In the genomic region with DNA sequence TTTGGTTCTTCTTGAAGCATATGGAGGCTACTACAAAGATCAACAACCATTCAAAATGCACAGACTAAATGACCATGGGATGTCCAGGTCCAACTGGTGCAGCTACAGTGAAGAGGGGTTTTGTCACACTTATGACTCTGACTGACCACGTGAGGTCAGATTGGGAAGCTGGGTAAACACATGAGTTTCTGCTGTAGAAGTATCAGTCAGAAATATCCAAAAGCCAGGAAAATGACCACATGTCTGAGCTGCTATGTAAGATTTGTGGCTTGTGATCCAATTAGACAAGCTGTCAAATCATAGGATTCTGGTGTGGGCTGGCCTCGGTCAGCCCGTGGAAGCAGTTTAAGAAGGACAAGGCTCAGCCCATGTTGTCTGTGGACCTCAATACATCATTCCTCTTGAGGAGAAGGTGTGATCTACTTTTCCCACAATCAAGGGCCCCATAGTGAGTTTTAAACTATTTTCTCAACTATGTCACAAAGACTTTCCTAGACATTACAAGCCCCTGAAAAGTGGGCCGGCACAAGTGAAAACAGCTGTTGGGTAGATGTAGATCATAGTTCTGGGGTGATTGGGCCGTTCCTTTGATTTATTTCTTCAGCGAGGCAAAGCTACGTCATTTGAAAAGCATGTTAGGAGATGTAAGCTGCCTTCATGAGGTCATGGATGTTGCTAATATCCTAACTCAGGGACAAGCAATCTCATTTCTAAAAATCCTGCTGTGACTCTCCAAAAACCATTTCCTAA, we compare ENCODE assay signal across 28 mouse cellular contexts. TPM values are rescaled to one million over a fixed set of nuclear protein-coding genes. Genes with fewer than 3 reads are reported as not detected.
DNase-seq lines count a peak whose midpoint lies in the region; ATAC-seq lines count a peak whose summit lies in the region.
"Had no signal": no experiment of that assay in that cellular context is flagged by ENCODE, and none has a peak within 500 bp of the region (broad histone marks: within the 10 kb centered on the region; RNA-seq: fewer than 3 reads in every experiment).

No protein-coding gene starts in this region.

- peak; percentile 14 for DNase-seq in embryonic facial prominence, embryonic 11.5 days (ENCODE audit: low spot score)
- DNase-seq in embryonic facial prominence, embryonic 10.5 days (ENCODE audit: low spot score), result no peak
- DNase-seq in lung, postnatal 10 days, result peak; percentile 13
- no peak for DNase-seq in lung, postnatal 14 days
- no peak for DNase-seq in forebrain, embryonic 14.5 days (ENCODE audit: low spot score)
- DNase-seq: adrenal gland, postnatal 25 days; cerebellum, adult 18-20 months; cerebellum, postnatal 10 days; forebrain, postnatal 0 days; gastrocnemius, postnatal 25 days; heart, adult 11 months; kidney, adult 9 months; kidney, postnatal 25 days; midbrain, embryonic 14.5 days; right cerebral cortex, adult 18-20 months; thymus, adult 2 months; thymus, postnatal 36 days had no signal

- no peaks in the 10 kb centered on the region for H3K4me1 ChIP-seq in embryonic facial prominence, embryonic 11.5 days (ENCODE audit: control insufficient read depth, insufficient read depth, low read length)
- no peaks in the 10 kb centered on the region; the same call in 1 of the 2 replicates for H3K4me1 ChIP-seq in embryonic facial prominence, embryonic 10.5 days
- no peaks in the 10 kb centered on the region for H3K4me1 ChIP-seq in intestine, embryonic 15.5 days (replicated peaks)
- no peaks in the 10 kb centered on the region for H3K4me1 ChIP-seq in forebrain, embryonic 14.5 days (ENCODE audit: control insufficient read depth, insufficient read depth, low read length)
- H3K4me1 ChIP-seq: heart, embryonic 15.5 days; limb, embryonic 12.5 days; liver, embryonic 15.5 days; lung, embryonic 15.5 days had no signal

- no peak overlapping the region for H3K4me2 ChIP-seq in embryonic facial prominence, embryonic 11.5 days (ENCODE audit: low read depth, low read length)
- H3K4me2 ChIP-seq in intestine, embryonic 15.5 days (replicated peaks), result no peak overlapping the region
- H3K4me2 ChIP-seq in forebrain, embryonic 14.5 days (ENCODE audit: low read length), result no peak overlapping the region
- H3K4me2 ChIP-seq: heart, embryonic 15.5 days; limb, embryonic 12.5 days; liver, embryonic 15.5 days; lung, embryonic 15.5 days had no signal

- H3K27ac ChIP-seq in embryonic facial prominence, embryonic 11.5 days (replicated peaks; ENCODE audit: low read depth, low read length), result no peak overlapping the region
- no peak overlapping the region for H3K27ac ChIP-seq in embryonic facial prominence, embryonic 10.5 days (replicated peaks)
- H3K27ac ChIP-seq in intestine, embryonic 15.5 days, result no peak overlapping the region
- H3K27ac ChIP-seq in forebrain, embryonic 14.5 days (ENCODE audit: low read depth, low read length), result no peak overlapping the region
- H3K27ac ChIP-seq: heart, embryonic 10.5 days; heart, embryonic 15.5 days; hindbrain, postnatal 0 days; limb, embryonic 12.5 days; liver, embryonic 15.5 days; lung, embryonic 15.5 days; macrophage had no signal

- H3K36me3 ChIP-seq in embryonic facial prominence, embryonic 11.5 days (replicated peaks; ENCODE audit: control insufficient read depth, insufficient read depth, low read depth, low read length), result no peaks in the 10 kb centered on the region
- no peaks in the 10 kb centered on the region for H3K36me3 ChIP-seq in embryonic facial prominence, embryonic 10.5 days (replicated peaks)
- no peaks in the 10 kb centered on the region for H3K36me3 ChIP-seq in intestine, embryonic 15.5 days
- no peaks in the 10 kb centered on the region for H3K36me3 ChIP-seq in forebrain, embryonic 14.5 days (ENCODE audit: control insufficient read depth, insufficient read depth, low read length)
- H3K36me3 ChIP-seq: heart, embryonic 10.5 days; heart, embryonic 15.5 days; limb, embryonic 12.5 days; liver, embryonic 15.5 days; lung, embryonic 15.5 days had no signal

- H3K27me3 ChIP-seq in embryonic facial prominence, embryonic 11.5 days (ENCODE audit: control insufficient read depth, insufficient read depth, low read length), result no peaks in the 10 kb centered on the region
- H3K27me3 ChIP-seq in embryonic facial prominence, embryonic 10.5 days (replicated peaks; ENCODE audit: low read depth, poor library complexity, severe bottlenecking), result no peaks in the 10 kb centered on the region
- H3K27me3 ChIP-seq in intestine, embryonic 15.5 days (replicated peaks), result no peaks in the 10 kb centered on the region
- no peaks in the 10 kb centered on the region for H3K27me3 ChIP-seq in forebrain, embryonic 14.5 days (replicated peaks; ENCODE audit: control insufficient read depth, insufficient read depth, low read length)
- H3K27me3 ChIP-seq: heart, embryonic 15.5 days; limb, embryonic 12.5 days; liver, embryonic 15.5 days; lung, embryonic 15.5 days had no signal

- 72% methylated on average over 7 of the region's 7 CpGs for WGBS in embryonic facial prominence, embryonic 11.5 days
- WGBS in embryonic facial prominence, embryonic 10.5 days, result 88% methylated on average over 7 of the region's 7 CpGs
- WGBS in intestine, embryonic 15.5 days, result 73% methylated on average over 7 of the region's 7 CpGs
- WGBS in forebrain, embryonic 14.5 days, result 88% methylated on average over 7 of the region's 7 CpGs

- H3K9ac ChIP-seq in embryonic facial prominence, embryonic 11.5 days (replicated peaks; ENCODE audit: low read length), result no peak overlapping the region
- no peak overlapping the region for H3K9ac ChIP-seq in intestine, embryonic 15.5 days
- H3K9ac ChIP-seq in forebrain, embryonic 14.5 days (ENCODE audit: low read length), result no peak overlapping the region
- H3K9ac ChIP-seq: forebrain, postnatal 0 days; heart, embryonic 15.5 days; limb, embryonic 12.5 days; liver, embryonic 15.5 days; lung, embryonic 15.5 days had no signal

- no peak for ATAC-seq in embryonic facial prominence, embryonic 11.5 days (replicated peaks; ENCODE audit: insufficient number of reproducible peaks, low FRiP score, low TSS enrichment, low read depth)
- peak; percentile 22 for ATAC-seq in inflammation-experienced regulatory T-cells, adult 6 months
- ATAC-seq in intestine, embryonic 15.5 days, result no peak
- no peak for ATAC-seq in forebrain, embryonic 14.5 days
- no peak for ATAC-seq in frontal cortex, adult (ENCODE audit: low TSS enrichment)
- ATAC-seq: hindbrain, postnatal 0 days; intestine, postnatal 0 days had no signal

- H3K4me3 ChIP-seq in embryonic facial prominence, embryonic 11.5 days (ENCODE audit: low read depth, low read length), result no peak overlapping the region
- no peak overlapping the region for H3K4me3 ChIP-seq in embryonic facial prominence, embryonic 10.5 days
- H3K4me3 ChIP-seq in intestine, embryonic 15.5 days (replicated peaks), result no peak overlapping the region
- no peak overlapping the region for H3K4me3 ChIP-seq in forebrain, embryonic 14.5 days (ENCODE audit: low read depth, low read length)
- H3K4me3 ChIP-seq: heart, embryonic 10.5 days; heart, embryonic 15.5 days; limb, embryonic 12.5 days; liver, embryonic 15.5 days; lung, embryonic 15.5 days had no signal

- no peaks in the 10 kb centered on the region for H3K9me3 ChIP-seq in embryonic facial prominence, embryonic 11.5 days (replicated peaks; ENCODE audit: control insufficient read depth, low read length)
- no peaks in the 10 kb centered on the region for H3K9me3 ChIP-seq in embryonic facial prominence, embryonic 10.5 days
- no peaks in the 10 kb centered on the region for H3K9me3 ChIP-seq in intestine, embryonic 15.5 days
- no peaks in the 10 kb centered on the region for H3K9me3 ChIP-seq in forebrain, embryonic 14.5 days (replicated peaks; ENCODE audit: control insufficient read depth, low read length)
- H3K9me3 ChIP-seq: heart, embryonic 10.5 days; heart, embryonic 15.5 days; limb, embryonic 12.5 days; liver, embryonic 15.5 days; lung, embryonic 15.5 days had no signal

RNA-seq across cellular contexts. Expression of gene Cd44, which starts 54.8 kb away (rescaled TPM):
- polyA plus RNA-seq in embryonic facial prominence, embryonic 11.5 days (2014; fragmentation: Nextera tagmentation; extraction: Ambion mirVana), result 3.4 and 4.0 TPM in 2 replicates
- 2.2 and 2.5 TPM in 2 replicates for polyA plus RNA-seq in embryonic facial prominence, embryonic 10.5 days (2016; fragmentation: Nextera tagmentation; extraction: Ambion mirVana)
- polyA plus RNA-seq in inflammation-experienced regulatory T-cells, adult 6 months (2017; shearing (Covaris generic)), result 100 to 1,000 TPM in 1 of 3 experiments, 10 to 100 TPM in 2; 91.0 to 119 (median 94.0) TPM
- 12.6 and 13.8 TPM in 2 replicates for polyA plus RNA-seq in intestine, embryonic 15.5 days (2015; fragmentation: Nextera tagmentation; extraction: Ambion mirVana)
- polyA plus RNA-seq in forebrain, embryonic 14.5 days (2014; fragmentation: Nextera tagmentation; extraction: Ambion mirVana), result 2.1 and 2.2 TPM in 2 replicates

Comparison
In these comparisons a context has a peak if more than half of its experiments do, and no peak if none do; other contexts are left out.
1. DNase-seq: peak in embryonic facial prominence, embryonic 11.5 days (single experiment) and lung, postnatal 10 days (single experiment); none in embryonic facial prominence, embryonic 10.5 days (single experiment), lung, postnatal 14 days (single experiment) and forebrain, embryonic 14.5 days (single experiment).